In the genomic region with DNA sequence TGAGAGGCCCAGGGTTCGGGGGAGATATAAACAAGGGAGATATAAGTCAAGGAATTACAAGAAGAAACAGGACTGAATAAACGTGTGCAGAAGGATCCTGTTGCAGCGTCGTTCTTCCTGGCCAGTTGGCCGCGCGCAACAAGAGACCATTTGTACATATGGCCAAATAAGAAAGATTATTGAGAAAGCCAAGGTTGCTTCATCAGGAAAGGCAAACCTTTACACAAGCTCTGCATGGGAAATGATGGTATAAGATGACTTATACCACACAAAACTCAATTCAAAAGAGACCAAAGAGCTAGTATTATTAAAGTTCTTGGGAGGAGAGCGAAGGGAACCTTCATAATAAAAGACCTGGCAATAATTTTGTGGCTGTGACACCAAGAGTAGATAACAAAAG, we compare ENCODE assay signal across 22 mouse cellular contexts. TPM values are rescaled to one million over a fixed set of nuclear protein-coding genes. Genes with fewer than 3 reads are reported as not detected.
DNase-seq lines count a peak whose midpoint lies in the region; ATAC-seq lines count a peak whose summit lies in the region.
"Had no signal": no experiment of that assay in that cellular context is flagged by ENCODE, and none has a peak within 500 bp of the region (broad histone marks: within the 10 kb centered on the region; RNA-seq: fewer than 3 reads in every experiment).

No protein-coding gene starts in this region.

- H3K9ac ChIP-seq in midbrain, embryonic 11.5 days (ENCODE audit: low read length): no peak overlapping the region
- H3K9ac ChIP-seq in midbrain, embryonic 14.5 days (replicated peaks; ENCODE audit: low read length): no peak overlapping the region
- H3K9ac ChIP-seq: embryonic facial prominence, embryonic 13.5 days; embryonic facial prominence, embryonic 15.5 days; forebrain, embryonic 12.5 days had no signal

- DNase-seq in midbrain, embryonic 11.5 days (ENCODE audit: low spot score, missing footprints): peak; percentile 31
- DNase-seq in midbrain, embryonic 14.5 days: no peak
- no peak for DNase-seq in kidney, postnatal 14 days
- DNase-seq in kidney, postnatal 36 days: no peak
- DNase-seq: adrenal gland, adult 2 months; adrenal gland, postnatal 10 days; adrenal gland, postnatal 25 days; cerebellum, adult 11 months; cerebellum, adult 18-20 months; cerebellum, adult 8-10 months; cerebellum, adult 9-11 months; cerebellum, postnatal 14 days; cerebellum, postnatal 36 days; embryo, embryonic 11 days had no signal

- H3K4me2 ChIP-seq in midbrain, embryonic 11.5 days: no peak overlapping the region
- no peak overlapping the region for H3K4me2 ChIP-seq in midbrain, embryonic 14.5 days (ENCODE audit: low read length)
- H3K4me2 ChIP-seq: embryonic facial prominence, embryonic 13.5 days; embryonic facial prominence, embryonic 15.5 days; forebrain, embryonic 12.5 days had no signal

- H3K27ac ChIP-seq in midbrain, embryonic 11.5 days (ENCODE audit: low read depth, low read length): no peak overlapping the region
- H3K27ac ChIP-seq in midbrain, embryonic 14.5 days (replicated peaks; ENCODE audit: low read depth, low read length): no peak overlapping the region
- H3K27ac ChIP-seq: embryonic facial prominence, embryonic 13.5 days; embryonic facial prominence, embryonic 15.5 days; forebrain, embryonic 10.5 days; forebrain, embryonic 12.5 days had no signal

- H3K4me1 ChIP-seq in midbrain, embryonic 11.5 days (ENCODE audit: control insufficient read depth, insufficient read depth, low read length): no peaks in the 10 kb centered on the region
- no peaks in the 10 kb centered on the region for H3K4me1 ChIP-seq in midbrain, embryonic 14.5 days (ENCODE audit: control insufficient read depth, insufficient read depth, low read length)
- H3K4me1 ChIP-seq: embryonic facial prominence, embryonic 13.5 days; embryonic facial prominence, embryonic 15.5 days; forebrain, embryonic 10.5 days; forebrain, embryonic 12.5 days had no signal

- H3K9me3 ChIP-seq in midbrain, embryonic 11.5 days (ENCODE audit: control insufficient read depth, low read length): no peaks in the 10 kb centered on the region
- H3K9me3 ChIP-seq in midbrain, embryonic 14.5 days (ENCODE audit: control insufficient read depth, low read length): no peaks in the 10 kb centered on the region
- H3K9me3 ChIP-seq: embryonic facial prominence, embryonic 13.5 days; embryonic facial prominence, embryonic 15.5 days; forebrain, embryonic 10.5 days; forebrain, embryonic 12.5 days had no signal

- no peak overlapping the region for H3K4me3 ChIP-seq in midbrain, embryonic 11.5 days (ENCODE audit: low read depth, low read length)
- H3K4me3 ChIP-seq in midbrain, embryonic 14.5 days (replicated peaks; ENCODE audit: low read depth, low read length): no peak overlapping the region
- H3K4me3 ChIP-seq: embryonic facial prominence, embryonic 13.5 days; embryonic facial prominence, embryonic 15.5 days; erythroblast, embryonic 14.5 days; forebrain, embryonic 10.5 days; forebrain, embryonic 12.5 days had no signal

- 85% methylated on average over 8 of the region's 8 CpGs for WGBS in midbrain, embryonic 11.5 days
- WGBS in midbrain, embryonic 14.5 days: 85% methylated on average over 8 of the region's 8 CpGs

- H3K27me3 ChIP-seq in midbrain, embryonic 11.5 days (ENCODE audit: control insufficient read depth, insufficient read depth, low read length): no peaks in the 10 kb centered on the region
- no peaks in the 10 kb centered on the region for H3K27me3 ChIP-seq in midbrain, embryonic 14.5 days (ENCODE audit: control insufficient read depth, insufficient read depth, low read length)
- H3K27me3 ChIP-seq: embryonic facial prominence, embryonic 13.5 days; embryonic facial prominence, embryonic 15.5 days; forebrain, embryonic 12.5 days had no signal

- no peak for ATAC-seq in midbrain, embryonic 11.5 days (ENCODE audit: low FRiP score)
- no peak for ATAC-seq in midbrain, embryonic 14.5 days (ENCODE audit: low FRiP score, low TSS enrichment)
- ATAC-seq in megakaryocyte, adult 5-6 weeks (ENCODE audit: poor library complexity, severe bottlenecking): peak; percentile 69
- ATAC-seq: forebrain, embryonic 14.5 days; forebrain, embryonic 16.5 days had no signal

- no peaks in the 10 kb centered on the region for H3K36me3 ChIP-seq in midbrain, embryonic 11.5 days (ENCODE audit: control insufficient read depth, insufficient read depth, low read length)
- no peaks in the 10 kb centered on the region for H3K36me3 ChIP-seq in midbrain, embryonic 14.5 days (ENCODE audit: control insufficient read depth, insufficient read depth, low read length)
- H3K36me3 ChIP-seq: embryonic facial prominence, embryonic 13.5 days; embryonic facial prominence, embryonic 15.5 days; forebrain, embryonic 10.5 days; forebrain, embryonic 12.5 days had no signal

RNA-seq across cellular contexts. Expression of gene Atp5j, which starts 49.1 kb away (rescaled TPM):
- 778 and 822 TPM in 2 replicates for polyA plus RNA-seq in midbrain, embryonic 11.5 days (2014; fragmentation: Nextera tagmentation; extraction: Ambion mirVana)
- 769 and 923 TPM in 2 replicates for polyA plus RNA-seq in midbrain, embryonic 14.5 days (2014; fragmentation: Nextera tagmentation; extraction: Ambion mirVana)
- total RNA-seq in megakaryocyte, adult 5-6 weeks (2015): 340 and 390 TPM in 2 replicates
- 210 and 312 TPM in 2 replicates for total RNA-seq in megakaryocyte, adult 5-6 weeks (2017)

RNA-seq across cellular contexts. Expression of gene Gabpa, which starts 49.8 kb away (rescaled TPM):
- polyA plus RNA-seq in midbrain, embryonic 11.5 days (2014; fragmentation: Nextera tagmentation; extraction: Ambion mirVana): 41.2 and 45.1 TPM in 2 replicates
- polyA plus RNA-seq in midbrain, embryonic 14.5 days (2014; fragmentation: Nextera tagmentation; extraction: Ambion mirVana): 18.4 and 24.9 TPM in 2 replicates
- total RNA-seq in megakaryocyte, adult 5-6 weeks (2015): 65.5 and 73.3 TPM in 2 replicates
- 75.7 and 80.7 TPM in 2 replicates for total RNA-seq in megakaryocyte, adult 5-6 weeks (2017)
